Mouse (Mus musculus): ENCODE measurements at regions not wholly inside any gene's neighbourhood (a gene's known extent, or its start where the extent isn't known, plus 50 kb on each side); places are given as distances from the start of the nearest gene placed in this dataset.

DNA sequence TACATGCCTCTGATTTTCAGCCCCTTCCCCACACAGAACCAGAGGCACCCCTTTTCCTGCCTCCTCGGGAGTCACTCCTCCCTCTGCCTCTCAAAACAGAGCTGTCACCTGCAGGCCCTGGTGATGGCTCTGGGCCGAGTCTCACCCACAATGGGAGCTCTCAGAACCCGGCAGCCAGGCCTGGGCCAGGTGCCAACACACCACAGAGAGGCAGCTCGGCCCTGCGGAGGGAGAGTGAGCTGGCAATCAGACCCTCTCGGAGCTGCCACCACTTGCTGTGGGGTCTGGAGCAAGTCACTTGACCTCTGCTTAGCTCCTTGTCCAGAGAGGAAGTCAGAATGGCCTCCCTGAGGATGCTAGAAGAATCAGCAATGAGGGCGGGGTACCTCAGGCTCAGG lies 63.2 kb upstream of the Pax1 start:
- TF ChIP-seq POLR2A (IDR thresholded peaks at IDR 0.05; ENCODE audit: extremely low read depth, insufficient read depth, low read length) (no peak), CTCF (IDR thresholded peaks at IDR 0.05; ENCODE audit: extremely low read depth, insufficient read depth, low read length) (no peak)
